Mouse (Mus musculus) CD4-positive, CD25-positive, alpha-beta regulatory T cell, adult 4 months (primary cell): ENCODE measurements around the gene Mpdz. TPM values are rescaled to one million over a fixed set of nuclear protein-coding genes. Genes with fewer than 3 reads are reported as not detected.

ENCODE experiments used
- ATAC-seq: one replicate; pipeline ENCODE4 v1.8.0; 2017
- polyA plus RNA-seq, 2 experiments: library from polyadenylated mRNA; unstranded; fragments of 100-300 nt; shearing (Covaris generic); gene quantifications; one replicate each; pipeline ENCODE4 v1.2.1; 2017

Gene Mpdz
- polyA plus RNA-seq, 2 experiments from 2014 or later = 1.1 TPM; not detected in 1

GRCm38 (mm10) chr4:81279451-81279850 is 163.2 kb downstream of the Mpdz start:
- no peak for ATAC-seq

- no peak for ATAC-seq
Measured at GRCm38 (mm10) chr4:81275957-81276715, 166.5 kb downstream of the Mpdz start.

- no peak for ATAC-seq
Measured at GRCm38 (mm10) chr4:81273067-81273466, 169.5 kb downstream of the Mpdz start.

DNA sequence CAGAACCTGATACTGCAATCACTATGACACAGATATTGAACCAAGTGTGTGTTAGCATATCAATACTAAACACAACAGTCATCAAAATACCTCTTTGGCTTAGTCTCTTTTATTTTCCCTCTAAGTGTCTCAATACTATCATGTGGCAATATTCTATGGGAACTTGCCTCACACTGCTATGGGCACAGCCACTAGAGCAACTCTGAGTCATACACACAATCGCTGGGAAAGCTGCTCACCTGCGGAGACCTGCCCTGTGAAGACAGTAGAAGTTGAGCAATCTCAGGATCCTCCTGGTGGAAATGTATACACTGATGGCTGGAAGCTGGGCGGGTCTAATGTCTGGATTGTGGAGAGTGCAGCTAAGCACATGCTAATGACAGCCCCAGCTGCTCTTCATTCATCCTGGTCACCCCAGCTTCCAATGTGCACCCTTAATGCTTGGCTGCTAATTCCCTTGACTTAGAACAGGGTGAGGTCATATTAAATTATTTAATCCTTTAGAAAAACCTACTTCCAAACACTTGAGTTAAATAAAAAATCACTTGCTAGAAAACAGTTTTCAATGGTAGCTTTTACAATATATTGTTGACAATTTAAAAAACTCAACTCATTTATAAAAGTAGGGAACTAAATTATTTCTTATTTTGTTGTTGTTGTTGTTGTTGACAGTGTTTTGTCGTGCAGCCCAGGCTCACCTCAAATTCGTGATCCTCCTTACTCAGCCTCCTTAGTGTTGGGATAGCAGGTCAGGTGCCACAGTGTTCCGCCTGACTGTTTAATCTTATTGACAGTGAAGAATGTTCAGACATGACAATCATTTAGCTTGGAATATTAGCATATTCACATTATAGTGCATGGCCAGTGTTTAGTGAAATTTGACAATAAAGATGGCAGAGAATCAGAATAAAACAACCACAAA is 189.5 kb downstream of the Mpdz start:
- ATAC-seq = no peak

DNA sequence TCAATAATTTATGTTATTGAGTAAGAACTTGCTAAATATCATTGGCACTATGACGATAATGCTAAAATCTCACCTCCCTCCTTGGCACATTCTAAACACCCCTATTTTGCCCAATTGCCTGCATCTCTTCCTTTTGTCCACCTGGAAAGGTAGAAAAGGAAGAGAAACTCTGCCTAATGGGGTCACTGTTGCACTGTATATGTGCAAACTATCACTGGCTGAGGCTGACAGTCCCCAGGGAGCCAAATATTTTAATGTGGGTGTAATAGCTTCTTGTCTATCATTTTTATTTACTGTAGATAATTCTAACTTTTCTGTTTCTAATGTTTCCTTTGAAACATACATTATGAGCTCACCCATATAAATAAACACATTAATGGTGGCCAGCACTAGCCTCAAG is 190.3 kb downstream of the Mpdz start:
- no peak for ATAC-seq

DNA sequence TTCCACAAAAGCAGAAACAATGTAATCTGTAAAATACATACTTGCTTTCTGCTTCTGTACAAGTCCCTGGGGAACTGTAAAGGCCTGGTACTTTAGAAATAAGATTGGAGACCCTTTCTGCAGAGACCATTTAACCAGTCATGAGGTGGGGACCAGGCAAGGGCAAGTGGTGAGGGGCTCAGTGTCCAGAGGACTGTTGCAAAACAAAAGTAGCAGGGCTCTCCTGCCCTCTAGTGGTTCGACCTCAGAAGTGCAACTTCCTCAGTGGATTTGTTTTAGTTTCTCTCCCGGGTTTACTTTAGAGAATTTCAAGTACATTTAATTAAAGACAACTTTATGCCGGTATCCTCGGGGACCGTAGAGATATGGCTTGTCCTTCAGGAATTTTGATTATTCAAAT is 190.7 kb downstream of the Mpdz start:
- no peak for ATAC-seq

DNA sequence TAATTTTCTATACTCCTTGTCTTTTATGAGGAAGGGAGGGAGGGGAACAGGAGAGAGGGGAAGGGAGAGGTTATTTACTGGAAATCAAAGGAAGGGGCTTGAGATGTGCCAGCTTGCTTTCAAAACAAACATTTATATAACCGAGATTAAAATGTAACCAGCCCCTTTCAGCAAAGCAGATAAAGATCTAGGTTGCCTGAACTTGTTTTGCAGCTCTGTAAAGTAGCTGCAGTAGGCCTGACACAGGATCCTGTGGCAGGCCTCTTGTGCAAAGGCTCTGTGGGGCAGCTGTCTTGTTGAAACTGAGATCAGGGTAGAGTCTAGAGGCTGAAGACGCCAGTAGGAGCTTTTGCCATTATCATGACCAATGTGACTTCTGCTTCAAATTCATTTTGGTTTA is 193.4 kb downstream of the Mpdz start:
- ATAC-seq = no peak

DNA sequence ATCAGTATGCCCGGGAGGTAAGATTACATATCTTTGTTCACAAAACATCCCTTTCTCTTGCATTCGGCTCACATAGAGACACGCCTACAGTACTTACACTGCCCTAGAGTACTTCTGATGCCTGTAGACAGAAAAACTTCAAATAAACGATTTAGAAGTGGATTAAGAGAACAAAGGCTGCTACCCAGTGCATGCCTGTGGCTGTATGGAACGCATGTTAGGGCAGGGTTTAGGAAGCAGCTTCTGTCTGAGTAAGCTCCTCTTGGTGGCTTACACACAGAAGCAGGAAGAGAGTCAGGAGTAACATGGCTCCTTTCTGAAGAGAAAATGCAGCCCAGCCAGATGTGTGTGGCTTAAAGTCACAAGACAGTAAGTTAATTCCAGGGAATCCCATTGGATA is 206.4 kb downstream of the Mpdz start:
- ATAC-seq = no peak
